Mouse (Mus musculus): Measurements from ENCODE around the gene Ktn1.

Gene Ktn1

DNA sequence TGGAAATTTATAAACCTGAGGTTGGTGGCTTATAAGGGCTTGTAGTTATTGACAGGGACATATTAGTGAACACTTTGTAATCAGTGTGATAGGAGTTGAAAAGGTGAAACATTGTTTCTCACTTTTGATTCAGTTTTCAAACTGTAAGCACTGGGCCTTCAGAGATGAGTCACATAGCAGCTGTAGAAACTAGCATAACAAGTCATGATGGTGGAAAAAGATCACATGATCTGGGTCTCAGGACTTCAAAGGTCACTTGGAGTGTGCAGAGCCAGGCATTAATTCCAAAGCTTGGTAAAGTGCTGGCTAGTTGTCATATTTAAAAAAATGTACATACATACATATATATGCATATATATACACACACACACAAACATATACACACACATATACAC lies 16.2 kb downstream of the Ktn1 start:
- no peak for DNase-seq (ENCODE audit: low spot score)

DNA sequence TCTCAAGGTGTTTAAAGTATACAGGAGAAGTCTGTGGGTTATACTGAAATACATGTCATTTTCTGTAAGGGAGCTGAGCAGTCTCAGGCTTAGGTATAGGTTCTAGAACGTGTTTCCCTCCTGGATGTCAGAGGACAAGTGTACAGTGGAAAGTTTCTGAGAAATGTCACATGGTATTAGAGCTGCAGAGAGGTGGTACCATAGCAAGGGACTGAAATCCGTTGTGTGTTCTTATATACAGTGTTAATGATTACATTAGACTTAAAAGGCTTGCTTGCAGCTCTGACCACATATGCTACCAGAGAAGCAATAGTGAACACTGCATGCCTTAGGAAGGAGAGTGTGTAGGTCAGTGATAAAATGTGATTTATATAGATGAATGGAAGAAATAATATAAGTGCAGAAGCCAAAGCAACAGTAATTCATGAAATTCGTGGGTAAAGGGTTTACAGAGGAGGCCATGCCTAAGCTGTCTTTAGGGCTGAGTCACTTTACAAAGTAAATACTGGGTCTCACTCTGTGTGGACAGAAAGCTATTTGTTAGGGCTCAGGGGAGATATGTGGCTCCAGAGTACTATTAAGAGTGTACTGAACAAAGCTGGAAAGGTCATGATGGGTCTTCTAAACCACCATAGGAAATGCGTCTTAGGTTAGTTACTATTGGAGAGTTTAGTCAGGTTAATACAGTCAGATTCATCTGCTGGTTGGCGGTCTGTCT lies 17.0 kb downstream of the Ktn1 start:
- no peak for DNase-seq (ENCODE audit: low spot score)

DNA sequence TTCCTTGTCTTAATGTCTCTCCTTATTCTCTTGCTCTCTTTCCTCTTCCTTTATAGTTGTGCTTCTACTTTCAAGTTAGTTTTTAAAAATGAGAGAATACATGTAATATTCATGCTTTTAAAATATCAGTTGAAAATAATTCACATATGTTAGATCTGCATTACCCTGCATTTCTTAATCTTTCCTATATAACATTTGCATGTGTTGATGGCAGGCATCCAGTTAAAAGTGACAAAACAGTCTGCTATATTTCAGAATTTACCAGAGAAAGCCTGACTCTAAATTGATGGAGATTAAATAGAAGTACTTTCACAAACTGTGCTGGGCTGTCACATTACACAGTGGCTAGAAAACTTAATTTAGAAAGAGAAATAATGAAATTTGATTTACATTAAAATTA lies 19.8 kb downstream of the Ktn1 start:
- no peak for DNase-seq (ENCODE audit: low spot score)

DNA sequence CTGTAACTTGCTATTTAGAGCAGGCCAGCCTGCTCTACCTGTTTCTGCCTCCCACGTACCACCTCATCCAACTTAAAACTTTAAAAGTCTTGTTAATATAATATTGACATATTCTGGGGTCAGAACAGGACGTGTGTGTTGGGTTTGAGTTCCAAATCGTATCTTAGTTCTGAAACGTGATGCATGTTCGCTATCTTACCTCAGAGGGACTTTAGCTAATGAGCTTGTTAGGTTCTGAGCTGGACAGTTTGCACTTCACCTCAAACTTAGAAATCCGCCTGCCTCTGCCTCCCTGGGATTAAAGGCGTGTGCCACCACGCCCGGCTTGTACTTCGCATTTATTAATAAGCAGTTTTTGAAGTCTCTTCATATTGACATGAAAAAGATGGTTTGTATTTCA lies 34.6 kb downstream of the Ktn1 start:
- DNase-seq (ENCODE audit: low spot score): no peak

DNA sequence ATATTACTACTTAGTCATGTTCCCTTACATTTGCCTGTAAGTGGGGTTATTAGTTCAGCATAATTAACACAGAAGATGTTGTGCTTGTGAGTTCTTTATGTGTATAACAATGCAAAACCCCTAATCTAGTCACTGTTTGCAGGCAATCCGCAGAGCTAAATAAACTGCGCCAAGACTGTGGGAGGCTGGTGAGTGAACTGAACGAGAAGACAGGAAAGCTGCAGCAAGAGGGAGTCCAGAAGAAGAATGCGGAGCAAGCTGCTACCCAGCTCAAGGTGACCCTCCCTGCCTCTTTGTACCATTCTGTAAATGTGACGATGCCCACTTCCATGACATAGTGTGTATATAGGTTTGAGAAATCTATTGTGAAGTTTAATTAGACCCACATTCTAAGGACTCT lies 36.3 kb downstream of the Ktn1 start:
- DNase-seq (ENCODE audit: low spot score): no peak

DNA sequence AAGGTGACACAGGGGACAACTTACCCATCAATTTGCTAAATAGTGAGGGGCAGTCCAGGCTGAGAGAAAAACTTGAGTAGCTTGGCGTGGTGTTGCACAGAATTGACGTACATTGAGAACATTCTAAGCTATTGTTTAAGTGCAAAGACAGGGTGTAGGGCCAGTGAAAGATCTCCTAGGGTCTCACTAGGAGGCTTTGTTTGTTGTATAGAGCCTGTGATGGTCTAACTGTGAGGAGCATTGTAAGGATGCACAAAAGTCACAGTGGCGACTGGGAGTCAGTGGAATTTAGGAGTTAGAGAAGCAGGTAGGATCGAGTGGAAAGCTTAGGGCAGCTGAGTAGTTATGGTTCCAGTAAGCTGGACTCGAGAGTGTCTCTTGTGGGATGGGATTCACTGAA lies 50.9 kb downstream of the Ktn1 start:
- no peak for DNase-seq (ENCODE audit: low spot score)

DNA sequence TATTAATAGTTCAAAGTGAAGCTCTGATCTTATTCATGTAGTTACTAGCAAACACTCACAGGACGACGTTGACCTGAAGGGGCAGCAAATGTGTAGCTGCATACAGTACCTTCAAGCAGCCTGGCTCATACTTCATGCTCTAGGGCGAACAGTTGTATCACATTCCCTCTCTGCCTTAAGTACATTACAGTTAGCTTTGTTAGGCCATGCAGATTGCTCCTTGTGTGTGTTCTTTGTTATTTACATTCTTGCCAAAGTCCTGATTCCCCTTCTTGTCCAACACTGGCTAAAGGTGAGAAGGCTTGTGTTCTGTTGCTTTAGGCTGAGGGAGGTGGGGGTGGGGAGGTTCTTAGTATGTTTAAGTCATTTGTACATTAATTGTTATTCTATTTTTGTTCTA lies 61.3 kb downstream of the Ktn1 start:
- DNase-seq (ENCODE audit: low spot score): no peak

DNA sequence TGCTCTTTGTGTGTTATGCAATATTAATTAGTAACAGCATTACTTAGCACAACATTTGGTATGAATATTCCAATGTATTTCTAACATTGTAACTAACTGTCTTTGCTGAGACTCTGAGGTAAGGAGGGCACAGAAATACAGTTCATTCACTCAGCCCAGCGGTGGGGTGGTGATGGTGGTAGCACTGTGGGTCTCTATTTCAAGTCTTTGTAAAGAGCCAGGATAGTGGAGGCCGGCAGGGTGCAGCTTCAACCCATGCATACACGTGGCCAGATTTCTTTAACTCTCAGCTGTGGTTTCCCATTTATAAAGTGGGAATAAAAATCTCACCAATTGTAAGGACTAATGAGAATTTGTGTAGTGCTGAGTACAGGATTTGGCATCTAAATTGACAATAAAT lies 67.5 kb downstream of the Ktn1 start:
- DNase-seq (ENCODE audit: low spot score): no peak

DNA sequence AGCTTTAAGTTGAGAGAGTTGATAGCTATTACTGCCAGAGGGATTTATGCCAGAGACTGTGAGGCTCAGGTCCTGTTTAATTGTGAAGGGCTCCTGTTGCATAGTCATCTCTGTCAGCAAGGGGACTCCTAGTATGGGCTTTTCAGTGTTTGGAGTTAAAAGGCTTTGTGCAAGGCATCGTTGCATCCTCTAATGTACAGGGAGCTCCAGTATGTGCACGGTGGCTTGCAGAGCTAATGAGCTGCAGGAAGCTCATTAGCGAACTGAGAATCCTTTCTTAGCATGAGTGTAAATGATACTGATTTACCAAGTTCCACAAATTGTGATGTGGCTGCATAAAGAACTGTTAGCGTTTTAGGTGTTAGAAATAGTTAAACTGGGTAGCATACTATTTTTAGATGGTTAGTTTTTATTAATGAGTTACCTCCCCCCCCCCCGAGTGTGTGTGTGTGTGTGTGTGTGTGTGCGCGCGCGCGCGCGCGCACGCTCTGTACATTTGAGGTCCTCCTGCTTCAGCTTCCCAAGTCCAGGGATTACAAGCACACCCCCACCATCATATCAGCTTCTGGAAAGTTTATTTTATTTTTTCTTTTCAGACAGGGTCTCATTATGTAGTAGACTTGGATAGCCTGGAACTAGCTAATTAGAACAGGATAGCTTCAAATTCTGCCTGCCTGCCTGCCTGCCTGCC lies 69.8 kb downstream of the Ktn1 start:
- DNase-seq (ENCODE audit: low spot score): no peak

DNA sequence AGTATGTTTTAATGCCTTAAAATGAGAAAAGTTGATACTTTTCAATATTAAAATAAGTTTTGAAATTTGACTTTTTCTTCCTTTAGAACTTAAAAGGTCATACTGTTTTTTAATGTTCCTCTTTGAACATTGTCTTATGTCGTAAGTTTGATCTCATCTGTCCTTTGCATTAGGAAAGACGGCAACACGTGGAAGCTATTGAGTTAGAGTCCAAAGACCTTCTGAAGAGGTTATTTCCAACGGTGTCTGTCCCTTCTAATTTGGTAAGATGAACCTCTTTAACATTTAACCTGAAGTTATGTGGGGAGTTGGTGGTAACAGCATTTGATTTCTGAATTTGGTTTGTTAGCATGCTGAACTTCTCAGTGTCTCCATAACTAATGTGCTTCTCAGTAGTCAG lies 71.8 kb downstream of the Ktn1 start:
- DNase-seq (ENCODE audit: low spot score): no peak

DNA sequence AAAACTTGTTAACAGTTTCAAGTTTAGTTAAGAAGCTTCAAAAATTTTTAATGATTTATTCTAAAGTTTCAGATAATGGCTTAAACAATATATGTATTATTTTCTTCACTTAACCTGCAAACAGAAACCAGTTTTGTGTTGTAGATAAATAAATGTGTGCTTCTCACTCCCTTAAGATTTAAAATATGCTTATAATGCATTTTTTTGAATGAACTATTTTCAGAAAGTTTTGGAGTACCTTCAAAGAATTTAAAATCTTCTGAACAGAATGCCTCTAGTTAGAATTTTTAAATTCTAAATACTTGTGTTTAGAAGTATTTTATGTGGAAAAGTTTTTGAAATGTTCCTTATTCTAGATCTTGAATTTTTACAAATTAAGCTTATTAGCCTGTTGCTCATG lies 74.8 kb downstream of the Ktn1 start:
- no peak for DNase-seq (ENCODE audit: low spot score)

DNA sequence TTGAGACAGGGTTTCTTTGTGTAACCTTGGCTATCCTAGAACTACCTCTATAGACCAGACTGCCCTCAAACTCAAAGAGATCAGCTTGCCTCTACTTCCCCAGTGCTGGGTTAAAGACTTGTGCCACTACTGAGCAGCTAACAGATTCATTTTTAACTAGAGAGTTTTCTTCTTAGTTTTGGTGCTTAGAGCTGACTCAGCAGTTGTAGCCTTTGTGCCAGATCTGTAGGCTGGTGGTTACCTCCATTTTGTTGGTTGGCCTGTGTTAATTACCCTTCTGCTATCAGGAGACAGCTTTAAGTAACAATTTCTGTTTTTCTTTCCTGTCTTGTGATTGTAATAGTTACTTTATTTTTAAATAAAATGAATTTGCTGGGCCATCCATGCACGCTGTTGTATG lies 80.3 kb downstream of the Ktn1 start:
- no peak for DNase-seq (ENCODE audit: low spot score)

DNA sequence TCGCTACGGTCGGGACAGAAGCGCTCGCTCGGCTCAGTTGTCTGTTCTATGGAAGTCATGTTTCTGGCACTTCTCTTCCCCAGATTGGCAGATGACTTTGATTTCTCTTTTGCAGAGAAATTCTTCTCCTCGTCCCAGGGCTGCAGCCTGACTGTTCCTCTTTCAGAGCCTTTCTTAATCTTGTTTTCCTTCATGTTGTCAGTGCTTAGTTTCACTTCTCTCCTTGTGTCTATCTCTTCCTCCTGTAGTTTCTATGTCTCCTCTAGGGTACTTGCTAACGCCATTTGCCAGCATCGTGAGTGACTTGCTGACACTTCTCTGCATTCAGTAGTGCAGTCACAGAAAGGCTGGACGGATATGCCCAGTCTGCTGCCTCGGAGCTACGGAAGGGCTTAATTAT lies 87.1 kb downstream of the Ktn1 start:
- DNase-seq (ENCODE audit: low spot score): no peak

DNA sequence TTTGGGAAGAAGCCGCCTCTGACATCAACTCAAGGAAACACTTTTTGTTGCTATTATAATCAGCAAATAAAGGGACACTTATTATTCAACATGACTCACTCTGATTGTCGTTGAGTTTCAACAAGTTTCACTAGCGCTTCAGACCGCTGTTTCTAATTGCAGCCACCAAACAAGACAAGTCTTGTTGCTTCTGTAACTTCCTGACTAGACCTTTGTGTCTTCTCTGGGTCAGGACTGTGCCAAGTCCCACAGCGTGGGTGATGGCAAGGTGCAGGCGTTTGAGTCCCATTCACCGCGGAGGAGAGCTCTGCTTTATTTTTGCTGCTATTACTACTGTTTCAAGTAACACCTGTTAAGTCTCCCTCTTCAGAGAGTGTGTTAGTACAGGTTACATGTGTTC lies 88.2 kb downstream of the Ktn1 start:
- no peak for DNase-seq (ENCODE audit: low spot score)

DNA sequence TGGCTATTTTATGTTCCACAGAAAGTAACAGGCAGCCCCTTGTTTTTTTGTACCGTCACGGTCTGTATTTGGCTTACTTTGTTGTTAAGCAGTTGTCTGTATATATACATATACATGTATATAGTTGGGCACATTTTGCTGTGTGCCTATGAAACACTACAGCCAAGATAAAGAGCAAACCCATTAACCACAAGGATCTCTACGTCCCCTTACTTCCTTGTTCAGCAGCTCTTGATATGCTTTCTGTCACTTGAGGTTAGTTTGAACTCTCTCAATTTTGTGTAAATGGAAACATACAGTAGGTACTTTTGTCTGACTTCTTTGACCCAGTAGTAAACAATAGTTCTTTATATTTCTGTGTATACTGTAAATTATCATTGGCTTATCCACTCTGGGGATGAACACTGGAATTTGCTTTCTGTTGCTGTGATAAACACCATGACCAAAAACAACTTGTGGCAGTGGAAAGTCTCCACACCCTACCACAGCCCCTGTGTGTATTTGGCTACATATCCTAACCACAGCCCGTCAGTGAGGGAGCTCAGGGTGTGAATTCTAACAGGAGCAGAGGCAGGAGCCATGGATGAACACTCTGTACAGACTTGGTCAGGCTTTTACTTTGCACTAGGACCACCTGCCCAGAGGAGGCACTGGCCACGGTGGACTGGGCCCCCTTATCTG lies 92.2 kb downstream of the Ktn1 start:
- no peak for DNase-seq (ENCODE audit: low spot score)

DNA sequence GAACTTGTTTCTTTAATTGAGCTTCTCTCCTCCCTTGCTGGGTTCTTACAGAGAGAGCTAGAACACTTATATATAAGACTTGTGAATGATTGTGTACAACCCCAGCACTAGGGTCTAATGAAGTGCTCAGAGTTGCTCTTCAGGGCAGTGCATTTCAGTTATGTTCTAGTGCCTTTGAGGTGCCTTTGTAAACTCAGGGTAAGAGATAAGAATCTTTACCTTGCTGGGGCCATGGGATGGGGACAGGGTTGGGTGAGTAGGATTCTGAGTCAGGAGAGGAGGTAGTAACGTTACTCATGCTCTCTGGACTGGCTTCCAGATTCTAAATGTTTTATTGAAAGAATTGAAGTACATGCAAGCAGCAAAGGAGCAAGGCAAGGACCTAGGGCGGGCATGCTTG lies 92.8 kb downstream of the Ktn1 start:
- no peak for DNase-seq (ENCODE audit: low spot score)

DNA sequence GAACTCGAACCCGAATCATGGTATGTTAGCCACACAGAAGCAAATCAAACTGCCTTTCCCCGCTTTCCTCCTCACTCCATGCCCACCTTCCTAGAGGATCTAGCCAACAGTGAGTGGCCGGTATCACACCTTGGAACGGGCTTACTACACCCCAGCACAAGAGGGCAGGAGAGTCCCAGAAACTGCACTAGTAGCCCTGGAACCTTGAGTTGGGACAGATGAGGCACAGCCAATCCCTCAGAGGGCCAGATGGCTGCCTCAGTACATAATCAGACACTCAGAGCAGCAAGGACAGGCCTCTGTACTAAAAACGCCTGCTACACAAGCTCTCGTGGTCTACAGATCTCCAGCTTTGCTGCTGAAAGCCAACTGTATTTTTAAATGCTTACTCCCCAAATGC lies 94.4 kb downstream of the Ktn1 start:
- no peak for DNase-seq (ENCODE audit: low spot score)

DNA sequence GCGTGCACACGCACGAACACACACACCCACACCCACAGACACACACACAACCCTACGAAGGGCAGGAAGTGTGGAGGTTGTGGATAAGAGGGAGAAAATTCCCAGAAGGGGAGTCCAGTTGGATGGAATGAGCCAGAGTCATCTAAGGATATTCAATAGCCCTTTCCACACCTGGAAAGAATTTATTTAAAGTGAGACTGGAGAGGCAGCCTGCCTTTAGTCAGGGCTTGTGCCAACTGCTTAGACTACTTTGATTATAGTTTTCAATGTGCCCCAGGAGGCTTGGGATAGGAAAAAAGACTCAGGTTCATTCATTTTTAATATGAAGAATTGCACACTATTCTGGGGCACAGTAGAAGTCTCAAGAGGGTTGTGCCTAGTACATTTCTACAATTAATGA lies 96.8 kb downstream of the Ktn1 start:
- no peak for DNase-seq (ENCODE audit: low spot score)

DNA sequence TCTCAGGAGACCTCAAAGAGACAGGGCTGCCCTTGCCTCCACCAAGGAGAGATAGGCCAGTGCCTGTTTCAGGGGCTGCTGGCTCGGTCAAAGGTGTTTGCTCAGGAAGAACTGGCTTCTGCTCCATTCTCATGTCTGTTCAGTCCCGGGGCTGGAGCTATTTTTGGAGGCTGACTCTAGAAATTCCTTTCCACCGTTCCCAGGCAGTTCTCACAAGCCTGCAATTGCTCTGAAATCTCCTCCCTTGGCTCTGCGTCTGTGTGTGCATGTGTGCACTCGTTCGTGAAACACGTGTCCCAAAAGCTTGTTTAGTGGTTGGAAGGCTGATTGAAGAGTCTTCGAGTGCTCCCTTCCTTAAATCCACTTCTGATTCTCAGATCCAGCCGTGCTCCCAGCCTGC lies 99.3 kb downstream of the Ktn1 start:
- no peak for DNase-seq (ENCODE audit: low spot score)

DNA sequence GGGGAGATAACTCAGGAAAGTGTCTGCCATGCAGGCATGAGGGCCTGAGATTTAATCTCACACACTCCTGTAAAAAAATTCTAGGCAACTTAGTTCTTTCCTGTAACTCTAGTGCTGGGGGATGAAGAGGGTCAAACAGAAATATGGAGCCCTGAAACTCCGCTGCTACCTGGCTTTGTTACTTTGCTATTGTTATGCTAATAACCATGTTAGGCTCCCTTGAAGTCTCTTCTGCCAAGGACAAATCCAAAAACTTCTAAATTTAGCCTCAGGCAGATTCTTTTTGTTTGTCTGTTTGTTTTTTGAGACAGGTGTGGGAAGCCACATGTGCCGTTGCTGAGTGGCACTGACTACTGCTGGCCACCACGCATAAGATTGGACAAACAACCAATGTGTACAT lies 100.5 kb downstream of the Ktn1 start:
- no peak for DNase-seq (ENCODE audit: low spot score)

DNA sequence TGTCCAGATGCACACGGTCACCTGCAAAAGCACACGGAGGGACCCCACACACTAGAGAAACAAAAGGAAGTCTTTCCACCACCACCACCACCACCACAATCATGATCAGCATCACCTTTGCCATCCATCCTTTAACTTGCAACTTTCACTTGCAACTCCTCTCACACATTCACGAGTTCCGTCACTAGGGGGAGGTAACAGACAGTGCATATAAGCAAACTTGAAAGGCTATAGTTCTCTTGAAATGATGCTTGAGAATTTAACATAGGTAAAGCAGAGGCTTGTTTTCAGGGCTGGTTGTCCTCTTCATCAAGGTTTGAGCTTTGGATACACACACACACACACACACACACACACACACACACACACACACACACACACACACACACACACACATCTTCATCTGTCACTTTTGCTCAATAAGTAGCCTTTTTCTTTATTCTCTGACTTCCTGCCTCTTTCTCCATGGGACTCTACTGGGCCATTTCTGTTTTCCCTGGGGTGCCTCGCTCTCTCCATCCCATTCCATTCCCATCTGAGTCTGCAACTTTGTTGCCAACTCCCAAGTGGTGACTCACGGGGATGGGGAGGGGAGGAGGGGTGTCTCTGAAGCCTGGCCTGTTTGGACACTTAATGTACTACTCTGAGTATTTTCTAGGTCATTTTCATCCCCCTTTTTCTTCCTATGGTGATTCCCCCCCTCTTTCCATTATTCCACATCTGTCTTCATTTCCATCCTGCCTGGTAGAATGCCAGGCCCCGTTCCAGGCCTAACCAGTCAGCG lies 103.4 kb downstream of the Ktn1 start:
- peak; percentile 65 for DNase-seq (ENCODE audit: low spot score)

DNA sequence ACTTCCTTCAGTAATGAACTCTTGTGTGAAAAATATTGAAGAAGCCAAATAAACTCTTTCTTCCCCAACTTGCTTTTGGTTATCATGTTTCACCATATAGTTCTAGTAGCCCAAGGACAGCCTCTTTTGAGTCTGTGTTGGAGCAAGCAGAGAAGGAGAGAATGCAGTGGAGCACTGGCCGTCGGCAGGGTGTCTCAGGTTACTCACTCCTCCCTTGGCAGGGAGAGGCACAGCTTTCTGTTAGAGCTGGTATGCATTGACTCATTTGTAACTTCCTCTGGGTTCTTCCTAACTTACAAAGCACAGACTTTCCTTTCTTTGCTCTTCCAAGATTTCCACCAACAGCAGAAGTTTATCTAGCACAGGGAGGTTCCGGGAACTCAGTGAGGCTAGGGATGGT lies 105.3 kb downstream of the Ktn1 start:
- DNase-seq (ENCODE audit: low spot score): no peak
